Mouse (Mus musculus) E14TG2a.4 (cell line): ENCODE measurements around the gene Abcg1.

Source experiments
- H3K27me3 ChIP-seq: 2 replicates; pipeline ENCODE4 v1.6.1; 2014; ENCODE audit warnings: low read length, control low read depth; ENCODE audit not compliant: insufficient read depth
- H3K36me3 ChIP-seq: 2 replicates; pipeline ENCODE4 v1.6.1; 2014; ENCODE audit warnings: low read length, control low read depth; ENCODE audit not compliant: insufficient read depth
- H3K4me1 ChIP-seq: replicated peaks from 2 replicates; pipeline ENCODE4 v1.6.1; 2014; ENCODE audit warnings: low read depth, low read length, control low read depth
- H3K4me3 ChIP-seq: replicated peaks from 2 replicates; pipeline ENCODE4 v1.5.1; 2014; ENCODE audit warnings: mild to moderate bottlenecking, low read length
- H3K9me3 ChIP-seq: 2 replicates; pipeline ENCODE4 v1.6.1; 2014; ENCODE audit warnings: low read length, control low read depth
- CTCF ChIP-seq: conservative IDR thresholded peaks from 2 replicates; pipeline ENCODE4 v1.5.1; 2014; ENCODE audit warnings: low read length
- NANOG ChIP-seq: IDR thresholded peaks from 2 replicates; pipeline ENCODE4 v1.6.1; 2014; ENCODE audit warnings: borderline replicate concordance, low read length, mixed read lengths
- POU5F1 ChIP-seq: IDR thresholded peaks from 2 replicates; pipeline ENCODE4 v1.6.1; 2014; ENCODE audit warnings: low read length, borderline replicate concordance

The Abcg1 gene

GRCm38 (mm10) chr17:31152966-31153499 is 95.6 kb downstream of the Abcg1 start:
- H3K27me3 ChIP-seq, result peaks cover 7% of the 10 kb centered on the region; the same call in 1 of the 2 replicates
- no peaks in the 10 kb centered on the region for H3K4me1 ChIP-seq
- H3K9me3 ChIP-seq, result no peaks in the 10 kb centered on the region
- H3K36me3 ChIP-seq, result no peaks in the 10 kb centered on the region
- no peak overlapping the region for H3K4me3 ChIP-seq
- no peak for TF ChIP-seq POU5F1
- no peak for TF ChIP-seq NANOG
- no peak for TF ChIP-seq CTCF

GRCm38 (mm10) chr17:31153785-31154184 is 96.3 kb downstream of the Abcg1 start:
- no peak for TF ChIP-seq NANOG
- TF ChIP-seq POU5F1, result no peak
- no peak for TF ChIP-seq CTCF
- peaks cover 7% of the 10 kb centered on the region; the same call in 1 of the 2 replicates for H3K27me3 ChIP-seq
- H3K4me3 ChIP-seq, result no peak overlapping the region
- H3K9me3 ChIP-seq, result peaks cover 3% of the 10 kb centered on the region
- no peaks in the 10 kb centered on the region for H3K4me1 ChIP-seq
- no peaks in the 10 kb centered on the region for H3K36me3 ChIP-seq

GRCm38 (mm10) chr17:31157921-31158320 is 100.4 kb downstream of the Abcg1 start:
- H3K4me3 ChIP-seq, result no peak overlapping the region
- TF ChIP-seq CTCF (no peak), NANOG (no peak), POU5F1 (no peak)
- H3K27me3 ChIP-seq, result peaks cover 7% of the 10 kb centered on the region; the same call in 1 of the 2 replicates
- no peaks in the 10 kb centered on the region for H3K4me1 ChIP-seq
- H3K36me3 ChIP-seq, result no peaks in the 10 kb centered on the region
- H3K9me3 ChIP-seq, result peaks cover 11% of the 10 kb centered on the region

DNA sequence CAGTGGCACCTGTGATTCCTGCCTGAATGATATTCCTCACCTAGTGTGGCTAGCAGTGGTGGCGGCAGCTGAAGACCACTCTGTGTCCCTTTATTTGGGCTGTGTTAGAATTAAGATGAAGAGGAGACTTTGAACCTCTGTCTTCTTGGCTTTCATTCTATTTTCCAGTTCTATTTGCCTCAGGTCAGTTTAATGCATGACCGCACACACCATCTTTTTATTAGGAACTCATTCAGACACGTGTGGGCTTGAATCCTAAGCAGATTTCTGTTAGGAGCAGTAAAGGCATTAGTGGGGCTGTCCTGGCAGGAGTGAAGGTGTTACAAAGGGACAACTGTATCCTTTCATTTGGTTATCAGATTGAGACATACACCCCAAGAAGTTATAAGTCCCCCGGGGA is 102.8 kb downstream of the Abcg1 start:
- Histone ChIP-seq H3K27me3 (no peaks in the 10 kb centered on the region), H3K4me3 (no peak overlapping the region)
- TF ChIP-seq NANOG (no peak), CTCF (no peak), POU5F1 (no peak)

DNA sequence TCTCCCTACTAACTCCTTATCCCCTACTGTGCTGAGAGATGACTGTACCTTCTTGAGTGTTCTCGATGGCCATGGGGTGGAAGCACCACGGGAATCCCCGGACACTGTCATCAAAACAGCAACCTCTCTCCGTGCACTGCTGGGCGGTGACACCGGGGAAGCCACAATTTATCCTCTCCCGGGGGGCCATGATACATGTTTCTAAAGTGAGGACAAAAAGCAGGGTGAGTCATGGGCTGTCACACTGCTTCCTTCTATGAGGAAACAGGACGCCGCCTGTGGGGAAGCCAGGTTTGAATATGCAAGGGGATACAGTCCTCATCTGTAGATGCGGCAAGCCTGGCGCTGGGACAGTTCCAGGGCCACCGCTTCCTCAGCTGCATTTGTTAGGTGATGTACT is 105.1 kb downstream of the Abcg1 start:
- TF ChIP-seq POU5F1 (no peak), CTCF (no peak), NANOG (no peak)
- Histone ChIP-seq H3K9me3 (peaks cover 11% of the 10 kb centered on the region), H3K27me3 (no peaks in the 10 kb centered on the region; the same call in 1 of the 2 replicates), H3K4me3 (no peak overlapping the region), H3K4me1 (no peaks in the 10 kb centered on the region), H3K36me3 (no peaks in the 10 kb centered on the region)

More for the DNA sequence above, 102.8 kb downstream of the Abcg1 start:
- Histone ChIP-seq H3K9me3 (peaks cover 11% of the 10 kb centered on the region), H3K36me3 (no peaks in the 10 kb centered on the region), H3K4me1 (no peaks in the 10 kb centered on the region)

DNA sequence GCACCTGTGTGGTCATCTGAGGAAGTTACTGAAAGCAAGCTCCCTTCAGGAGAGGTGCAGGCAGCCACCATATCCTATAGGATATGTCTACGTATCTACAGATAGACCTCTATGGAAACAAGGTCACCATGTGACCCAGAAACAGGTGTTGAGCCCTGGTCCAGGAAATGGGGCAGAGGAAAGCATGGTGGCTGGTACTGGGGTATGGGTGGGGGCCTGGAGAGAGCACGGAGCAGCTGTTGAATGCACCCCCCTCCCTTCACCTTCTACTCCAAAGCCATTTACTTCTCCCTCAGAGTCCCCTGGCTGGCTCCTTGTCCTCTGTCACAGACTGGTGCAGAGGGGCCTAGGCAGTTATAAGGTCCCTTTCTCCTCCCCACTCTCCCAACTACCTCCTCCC is 106.3 kb downstream of the Abcg1 start:
- H3K27me3 ChIP-seq, result no peaks in the 10 kb centered on the region; the same call in 1 of the 2 replicates
- peaks cover 7% of the 10 kb centered on the region for H3K9me3 ChIP-seq
- TF ChIP-seq CTCF (no peak), NANOG (no peak), POU5F1 (no peak)
- no peaks in the 10 kb centered on the region for H3K4me1 ChIP-seq
- H3K36me3 ChIP-seq, result no peaks in the 10 kb centered on the region
- no peak overlapping the region for H3K4me3 ChIP-seq

DNA sequence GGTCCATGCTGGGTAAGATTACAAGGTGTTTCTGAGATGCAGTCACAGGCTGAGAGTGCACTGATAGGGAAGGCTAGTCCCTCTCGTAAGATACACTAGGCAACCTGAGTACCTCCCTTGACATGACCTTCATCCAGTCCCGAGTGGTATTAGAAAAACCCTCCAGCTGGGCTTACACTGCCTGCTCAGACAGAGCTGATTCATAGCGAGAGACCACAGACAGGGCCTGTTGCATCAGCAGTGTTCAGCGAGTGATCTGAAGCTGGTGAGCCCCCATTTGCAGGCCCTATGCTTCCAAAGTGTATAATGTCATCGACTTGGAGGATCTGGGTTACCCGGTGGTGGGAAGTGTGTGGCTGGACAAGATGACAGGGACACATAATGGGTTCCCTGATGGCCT is 107.7 kb downstream of the Abcg1 start, which contains the start of gene Tff1:
Gene Tff1 (minus strand): TSS at position 151 of the 400 bp plus-strand sequence.
- no peaks in the 10 kb centered on the region for H3K9me3 ChIP-seq
- no peak within 1 kb of the TSS for H3K4me3 ChIP-seq
- no peaks in the 10 kb centered on the region; the same call in 1 of the 2 replicates for H3K27me3 ChIP-seq
- no peaks in the 10 kb centered on the region for H3K4me1 ChIP-seq
- TF ChIP-seq POU5F1 (no peak), CTCF (no peak), NANOG (no peak)
- H3K36me3 ChIP-seq, result no peaks in the 10 kb centered on the region
